Mouse (Mus musculus): Measurements from ENCODE around the gene Arhgap9.

The Arhgap9 gene

GRCm38 (mm10) chr10:127341891-127342639, 20.3 kb downstream of the Arhgap9 start, which contains the start of gene Gli1:
Gene Gli1 (minus strand): TSS chr10:127341974.
- DNase-seq (ENCODE audit: extremely low spot score, low read depth, low spot score) = peak; percentile 91

- no peak for DNase-seq (ENCODE audit: extremely low spot score, low read depth, low spot score)
Observed at GRCm38 (mm10) chr10:127343029-127343428, 21.3 kb downstream of the Arhgap9 start.

GRCm38 (mm10) chr10:127346173-127346572, 24.4 kb downstream of the Arhgap9 start:
- DNase-seq (ENCODE audit: extremely low spot score, low read depth, low spot score) = no peak

- DNase-seq (ENCODE audit: extremely low spot score, low read depth, low spot score) = no peak
Observed at GRCm38 (mm10) chr10:127348957-127349356, 27.2 kb downstream of the Arhgap9 start.

- no peak for DNase-seq (ENCODE audit: extremely low spot score, low read depth, low spot score)
Observed at GRCm38 (mm10) chr10:127349810-127350209, 28.0 kb downstream of the Arhgap9 start.

GRCm38 (mm10) chr10:127350594-127351284, 29.0 kb downstream of the Arhgap9 start:
- DNase-seq (ENCODE audit: extremely low spot score, low read depth, low spot score) = no peak

GRCm38 (mm10) chr10:127351285-127351595, 29.5 kb downstream of the Arhgap9 start:
- DNase-seq (ENCODE audit: extremely low spot score, low read depth, low spot score) = no peak

GRCm38 (mm10) chr10:127351719-127352118, 30.0 kb downstream of the Arhgap9 start:
- no peak for DNase-seq (ENCODE audit: extremely low spot score, low read depth, low spot score)

- DNase-seq (ENCODE audit: extremely low spot score, low read depth, low spot score) = no peak
Observed at GRCm38 (mm10) chr10:127352187-127352586, 30.4 kb downstream of the Arhgap9 start.

- no peak for DNase-seq (ENCODE audit: extremely low spot score, low read depth, low spot score)
Observed at GRCm38 (mm10) chr10:127352766-127353165, 31.0 kb downstream of the Arhgap9 start.

GRCm38 (mm10) chr10:127353909-127354895, 32.4 kb downstream of the Arhgap9 start, which contains the start of gene Inhbe:
Gene Inhbe (minus strand): TSS chr10:127354411.
- no peak for DNase-seq (ENCODE audit: extremely low spot score, low read depth, low spot score)

GRCm38 (mm10) chr10:127355336-127355735, 33.6 kb downstream of the Arhgap9 start:
- no peak for DNase-seq (ENCODE audit: extremely low spot score, low read depth, low spot score)

- DNase-seq (ENCODE audit: extremely low spot score, low read depth, low spot score) = no peak
Observed at GRCm38 (mm10) chr10:127360714-127361113, 39.0 kb downstream of the Arhgap9 start.

- DNase-seq (ENCODE audit: extremely low spot score, low read depth, low spot score) = no peak
Observed at GRCm38 (mm10) chr10:127367116-127367515, 45.4 kb downstream of the Arhgap9 start.

- no peak for DNase-seq (ENCODE audit: extremely low spot score, low read depth, low spot score)
Observed at GRCm38 (mm10) chr10:127368273-127368672, 46.5 kb downstream of the Arhgap9 start.

GRCm38 (mm10) chr10:127369834-127370820, 48.4 kb downstream of the Arhgap9 start, which contains the start of gene Inhbc:
Gene Inhbc (minus strand): TSS chr10:127370431.
- no peak for DNase-seq (ENCODE audit: extremely low spot score, low read depth, low spot score)

GRCm38 (mm10) chr10:127371023-127371422, 49.3 kb downstream of the Arhgap9 start:
- no peak for DNase-seq (ENCODE audit: extremely low spot score, low read depth, low spot score)

GRCm38 (mm10) chr10:127377700-127378099, 55.9 kb downstream of the Arhgap9 start:
- no peak for DNase-seq (ENCODE audit: extremely low spot score, low read depth, low spot score)

Data from hindlimb bud, embryonic 11.5 days (tissue).